Mouse (Mus musculus) liver, embryonic 14.5 days (tissue): ENCODE measurements around the gene Ms4a6c. TPM values are rescaled to one million over a fixed set of nuclear protein-coding genes. Genes with fewer than 3 reads are reported as not detected.
"Not testable (repeated sequence)": the region's sequence is repeated elsewhere in the genome, so short reads cannot be mapped to it uniquely, and the experiment has no call there.

Experiments used
- ATAC-seq: fragments of 200-750 bp; cut with Nextera tagmentation; 2 replicates; pipeline ENCODE4 v1.8.0; 2017; ENCODE audit warnings: moderate number of reproducible peaks, mild to moderate bottlenecking, moderate library complexity; ENCODE audit not compliant: insufficient read depth
- DNase-seq, 3 experiments: peaks; one replicate each; pipeline ENCODE4 v3.0.0-alpha.2; 2012 to 2013; ENCODE audit warnings: low read depth in 3 of 3, low spot score in 3 of 3
- H3K27ac ChIP-seq: fragments of 300-500 bp; sonication (generic); 2 replicates; pipeline ENCODE4 v1.5.1; 2014; ENCODE audit warnings: moderate library complexity, mild to moderate bottlenecking, control low read depth, inconsistent platforms
- H3K27me3 ChIP-seq: fragments of 300-500 bp; sonication (generic); 2 replicates; pipeline ENCODE4 v1.6.1; 2014; ENCODE audit warnings: mild to moderate bottlenecking, low read length, moderate library complexity; ENCODE audit not compliant: control insufficient read depth, insufficient read depth
- H3K36me3 ChIP-seq: fragments of 300-500 bp; sonication (generic); replicated peaks from 2 replicates; pipeline ENCODE4 v1.6.1; 2014; ENCODE audit warnings: low read depth; ENCODE audit not compliant: control insufficient read depth, insufficient read depth
- H3K4me1 ChIP-seq, 2 experiments: fragments of 200-500 bp in 1 of 2; fragments of 300-500 bp in 1 of 2; sonication (generic) in 1 of 2; replicated peaks; 2 replicates each; pipeline ENCODE4 v1.6.1; 2012 to 2014; ENCODE audit warnings: antibody characterized with exemption in 1 of 2, inconsistent platforms in 1 of 2, low read length in 1 of 2; ENCODE audit not compliant: control insufficient read depth in 2 of 2, insufficient read depth in 2 of 2
- H3K4me2 ChIP-seq: fragments of 300-500 bp; sonication (generic); 2 replicates; pipeline ENCODE4 v1.6.1; 2014; ENCODE audit warnings: low read depth, mild to moderate bottlenecking, control low read depth, moderate library complexity
- H3K4me3 ChIP-seq, 2 experiments: fragments of 200-500 bp in 1 of 2; fragments of 300-500 bp in 1 of 2; sonication (generic) in 1 of 2; 2 replicates each; pipeline ENCODE4 v1.5.1; 2012 to 2014; ENCODE audit warnings: low read depth in 2 of 2, low read length in 2 of 2, mild to moderate bottlenecking in 2 of 2, control low read depth in 1 of 2, inconsistent platforms in 1 of 2, moderate library complexity in 1 of 2; ENCODE audit not compliant: insufficient read depth in 1 of 2
- H3K9ac ChIP-seq: fragments of 300-500 bp; sonication (generic); replicated peaks from 2 replicates; pipeline ENCODE4 v1.6.1; 2014; ENCODE audit warnings: mild to moderate bottlenecking, control low read depth, moderate library complexity
- H3K9me3 ChIP-seq: fragments of 300-500 bp; sonication (generic); 2 replicates; pipeline ENCODE4 v1.6.1; 2016; ENCODE audit warnings: low read length, mixed read lengths; ENCODE audit not compliant: control insufficient read depth
- CTCF ChIP-seq: IDR thresholded peaks from 2 replicates; pipeline ENCODE4 v1.5.1; 2016; ENCODE audit warnings: antibody characterized with exemption, low read depth, control low read depth
- EP300 ChIP-seq: IDR thresholded peaks from 2 replicates; pipeline ENCODE4 v1.6.1; 2016; ENCODE audit warnings: antibody characterized with exemption, low read depth
- WGBS: fragments of 180-500 bp; shearing (Covaris S2); extraction: QIAGEN DNeasy Blood & Tissue Kit; methylation state at CpG from one replicate; pipeline ENCODE4 v1.1.7; 2014; ENCODE audit not compliant: insufficient replicate concordance; 5-methylcytosine and 5-hydroxymethylcytosine counted together
- polyA plus RNA-seq, 2 experiments: library from polyadenylated mRNA; depleted of rRNA in 1 of 2; stranded (reverse) in 1 of 2; unstranded in 1 of 2; fragments of >200 nt; fragmentation: Nextera tagmentation in 1 of 2; extraction: Ambion mirVana in 1 of 2; gene quantifications; 2 replicates each; pipeline versions ENCODE4 v1.2.1 to v1.2.3; 2012 to 2014

The Ms4a6c gene
- polyA plus RNA-seq (2012; rRNA removed): 2.8 and 4.2 TPM in 2 replicates
- 6.0 and 6.3 TPM in 2 replicates for polyA plus RNA-seq (2014; fragmentation: Nextera tagmentation; extraction: Ambion mirVana)

DNA sequence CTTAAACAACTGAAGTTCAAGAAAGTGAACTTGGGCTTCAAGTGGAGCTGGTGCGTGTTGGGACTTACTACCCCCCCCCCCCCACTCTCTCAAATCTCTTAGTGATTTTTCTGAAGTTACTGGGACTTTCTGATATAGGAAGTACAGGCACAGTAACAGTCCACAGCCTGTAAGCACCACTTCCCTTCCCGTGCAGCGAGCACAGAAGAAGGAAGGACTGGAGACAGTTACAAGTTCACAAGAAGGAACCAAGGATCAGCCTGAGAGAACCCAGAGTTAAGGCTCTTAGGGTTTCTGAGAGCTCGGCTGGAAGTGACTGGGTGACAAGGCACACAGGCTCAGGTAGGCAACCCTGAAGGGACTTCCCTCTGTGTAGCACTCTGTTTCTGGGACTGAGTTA, at the start of gene Ms4a6c:
Ms4a6c (plus strand) TSS at position 152 of the 400 bp plus-strand sequence.
- ATAC-seq, H3K36me3 ChIP-seq, H3K4me2 ChIP-seq, H3K27me3 ChIP-seq, H3K9ac ChIP-seq, H3K27ac ChIP-seq, H3K4me3 ChIP-seq, DNase-seq, H3K4me1 ChIP-seq, H3K9me3 ChIP-seq: not testable (repeated sequence)
- WGBS: 19% methylated on average over 4 of the region's 4 CpGs

DNA sequence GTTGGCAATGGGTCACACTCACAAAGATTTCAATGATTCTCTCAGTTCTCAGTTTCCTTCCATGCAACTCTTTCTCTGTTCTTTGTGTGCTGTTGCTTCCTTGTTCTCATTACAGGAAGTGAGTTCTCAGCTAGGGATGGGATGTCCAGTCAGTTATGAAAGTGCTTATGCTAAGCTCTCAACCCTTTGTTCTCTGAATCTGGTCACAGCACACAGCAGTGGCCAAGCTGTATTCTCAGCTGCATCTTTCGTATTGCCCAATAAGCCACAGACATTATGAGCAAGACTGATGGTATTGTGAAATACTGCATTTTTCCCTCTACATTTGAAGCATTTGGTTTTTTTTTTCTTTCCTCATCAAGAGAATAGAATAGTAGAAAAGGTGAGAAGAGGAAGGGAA, 38.0 kb upstream of the Ms4a6c start:
- not testable (repeated sequence) for H3K9ac ChIP-seq, H3K27ac ChIP-seq, H3K36me3 ChIP-seq, H3K4me1 ChIP-seq, H3K4me3 ChIP-seq, DNase-seq, ATAC-seq, H3K9me3 ChIP-seq, H3K27me3 ChIP-seq, H3K4me2 ChIP-seq
- 39% methylated on average over 1 of the region's 1 CpGs for whole genome bisulfite sequencing

DNA sequence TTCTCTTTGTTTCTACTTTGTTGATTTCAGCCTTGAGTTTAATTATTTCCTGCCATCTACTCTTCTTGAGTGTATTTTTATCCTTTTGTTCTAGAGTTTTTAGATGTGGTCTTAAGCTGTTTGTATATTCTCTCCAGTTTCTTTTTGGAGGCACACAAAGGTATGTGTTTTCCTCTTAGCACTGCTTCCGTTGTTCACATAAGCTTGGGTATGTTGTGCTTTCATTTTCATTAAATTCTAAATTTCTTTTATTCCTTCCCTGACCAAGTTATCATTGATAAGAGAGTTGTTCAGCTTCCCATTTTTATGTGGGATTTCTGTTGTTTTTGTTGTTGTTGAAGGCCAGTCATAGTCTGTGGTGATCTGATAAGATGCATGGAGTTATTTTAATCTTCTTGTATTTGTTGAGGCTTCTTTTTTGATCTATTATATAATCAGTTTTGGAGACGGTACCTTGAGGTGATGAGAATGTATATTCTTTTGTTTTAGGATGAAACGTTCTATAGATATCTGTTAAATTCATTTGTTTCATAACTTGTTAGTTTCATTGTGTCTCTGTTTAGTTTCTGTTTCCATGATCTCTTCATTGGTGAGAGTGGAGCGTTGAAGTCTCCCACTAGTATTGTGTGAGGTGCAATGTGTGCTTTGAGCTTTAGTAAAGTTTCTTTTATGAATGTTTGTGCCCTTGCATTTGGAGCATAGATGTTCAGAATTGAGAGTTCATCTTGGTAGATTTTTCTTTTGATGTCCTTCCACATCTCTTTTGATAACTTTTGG, 33.9 kb upstream of the Ms4a6c start:
- WGBS: 61% methylated on average over 4 of the region's 4 CpGs
- Histone ChIP-seq H3K36me3 (no peaks in the 10 kb centered on the region), H3K9me3 (no peaks in the 10 kb centered on the region), H3K27me3 (no peaks in the 10 kb centered on the region), H3K4me2 (no peak overlapping the region), H3K27ac (no peak overlapping the region), H3K4me1 (no peaks in the 10 kb centered on the region), H3K9ac (no peak overlapping the region), H3K4me3 (no peak overlapping the region)
- ATAC-seq (no peak), DNase-seq (no peak)
- TF ChIP-seq EP300 (no peak), CTCF (no peak)

DNA sequence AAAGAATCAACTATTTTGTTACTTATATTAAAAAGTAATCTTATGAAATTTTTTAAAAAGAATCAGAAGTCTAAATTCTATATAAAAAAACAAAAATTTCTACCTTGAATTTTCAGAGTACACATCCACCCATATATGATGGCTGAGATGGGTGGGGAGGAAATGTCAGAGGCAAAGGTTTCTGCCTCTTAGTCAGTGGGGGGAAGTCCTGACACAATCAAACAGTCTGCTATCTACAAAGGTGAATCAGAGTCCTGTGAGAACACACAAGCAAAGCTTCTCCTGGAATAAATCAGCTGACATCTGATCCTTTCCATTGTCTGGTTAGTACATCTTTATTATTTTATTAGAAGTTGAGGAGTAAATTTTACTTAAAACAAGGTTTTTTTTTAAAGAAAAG, 25.8 kb upstream of the Ms4a6c start, which contains the start of gene Ms4a4b:
Ms4a4b (plus strand) TSS at position 216 of the 400 bp plus-strand sequence.
- Histone ChIP-seq H3K27ac (no peak within 1 kb of the TSS), H3K9me3 (no peaks in the 10 kb centered on the region), H3K27me3 (no peaks in the 10 kb centered on the region), H3K4me2 (no peak within 1 kb of the TSS), H3K4me3 (no peak within 1 kb of the TSS), H3K4me1 (no peaks in the 10 kb centered on the region), H3K9ac (no peak within 1 kb of the TSS), H3K36me3 (no peaks in the 10 kb centered on the region)
- no peak for ATAC-seq
- TF ChIP-seq EP300: no peak
- no peak for TF ChIP-seq CTCF
- DNase-seq: no peak

DNA sequence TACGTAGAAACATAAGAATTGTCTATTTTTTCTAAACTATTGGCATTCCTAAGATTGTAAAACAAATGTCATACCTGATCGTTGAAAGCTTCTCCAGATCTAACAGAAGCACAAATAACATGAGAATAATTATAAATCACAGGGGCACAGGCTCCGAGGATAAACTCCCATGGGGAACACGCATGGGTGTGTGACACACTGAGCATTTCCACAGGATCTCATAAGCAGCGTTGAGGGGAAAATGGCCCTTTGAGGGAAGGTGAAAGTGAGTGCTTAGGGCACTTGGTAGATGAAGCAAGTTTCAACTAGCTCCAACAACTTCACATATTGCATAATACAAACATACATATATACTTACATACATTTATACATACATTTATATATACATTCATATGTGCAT, 25.2 kb upstream of the Ms4a6c start:
- Histone ChIP-seq H3K27me3 (no peaks in the 10 kb centered on the region), H3K4me1 (no peaks in the 10 kb centered on the region), H3K9ac (no peak overlapping the region), H3K9me3 (no peaks in the 10 kb centered on the region), H3K27ac (no peak overlapping the region), H3K36me3 (no peaks in the 10 kb centered on the region), H3K4me3 (no peak overlapping the region), H3K4me2 (no peak overlapping the region)
- no peak for TF ChIP-seq CTCF
- no peak for TF ChIP-seq EP300
- DNase-seq (no peak), ATAC-seq (no peak)
- 68% methylated on average over 5 of the region's 5 CpGs for WGBS
